Mouse (Mus musculus) adrenal gland, adult 10 weeks (tissue): ENCODE data around the gene Lhx4. TPM values are rescaled to one million over a fixed set of nuclear protein-coding genes. Genes with fewer than 3 reads are reported as not detected.

Experiments
- polyA plus RNA-seq: library from polyadenylated mRNA; stranded (reverse); fragments of 350-450 nt; fragmentation: Illumina TruSeq; extraction: RNeasy Lipid Tissue Mini Kit (QIAGEN cat#74804); gene quantifications from one replicate; pipeline ENCODE4 v1.2.3, GENCODE M21; 2014; ENCODE audit warnings: low read depth, low replicate concordance

Gene Lhx4
- polyA plus RNA-seq, result not detected

DNA sequence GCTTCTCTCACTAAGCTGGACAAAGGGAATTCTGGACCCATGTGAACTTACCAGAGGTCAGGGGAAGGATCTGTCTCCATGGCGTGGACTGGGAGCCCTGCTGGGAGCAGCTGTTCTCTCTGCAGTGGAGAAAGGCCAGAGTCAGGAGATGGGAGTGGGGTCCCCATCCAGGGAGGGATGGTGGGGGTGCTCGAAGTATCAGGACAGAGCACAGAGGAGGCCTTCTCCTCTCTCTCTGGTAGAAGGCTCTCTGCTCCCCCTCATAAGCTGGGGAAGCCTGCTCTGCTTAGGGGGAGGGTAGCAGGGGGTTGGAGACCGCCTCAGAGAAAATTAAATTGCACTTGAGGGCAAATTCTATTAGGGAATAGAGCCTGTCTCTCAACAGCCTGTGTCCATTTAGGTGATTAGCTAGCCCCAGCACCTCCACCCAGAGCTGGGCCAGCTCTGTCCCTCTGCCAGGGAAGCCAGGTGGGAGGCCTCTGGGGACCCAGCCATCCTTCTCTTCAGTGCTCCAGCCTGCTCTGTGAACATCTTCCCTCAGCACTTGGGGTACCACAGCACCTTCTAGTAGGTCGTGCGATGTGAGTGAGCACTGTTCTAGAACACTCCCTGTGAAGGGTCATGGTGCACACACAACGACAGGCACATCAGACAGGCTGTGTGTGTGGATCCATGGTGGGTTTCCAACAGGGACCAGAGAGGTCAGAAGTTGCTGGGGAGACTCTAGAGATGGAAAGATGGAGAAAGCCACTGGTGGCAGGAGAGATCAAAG, at the start of gene Lhx4:
Lhx4 (minus strand) TSS at position 201 of the 772 bp plus-strand sequence.

Other genes with a start within 250 kb of the Lhx4 start
- gene Acbd6, start 193.6 kb downstream of the Lhx4 start, polyA plus RNA-seq, result 54.5 TPM
- 2.3 TPM for gene Qsox1, start 61.2 kb upstream of the Lhx4 start, polyA plus RNA-seq
- gene Cep350, start 221.6 kb upstream of the Lhx4 start, polyA plus RNA-seq, result 32.4 TPM